Mouse (Mus musculus): ENCODE results near the gene Nelfe. TPM values are rescaled to one million over a fixed set of nuclear protein-coding genes. Genes with fewer than 3 reads are reported as not detected.
A peak's percentile ranks its signal among the peaks of the same experiment; 100 is the strongest.

Gene Nelfe
- total and polyA plus RNA-seq, 3 experiments = 40.4 to 284 (median 86.9) TPM

DNA sequence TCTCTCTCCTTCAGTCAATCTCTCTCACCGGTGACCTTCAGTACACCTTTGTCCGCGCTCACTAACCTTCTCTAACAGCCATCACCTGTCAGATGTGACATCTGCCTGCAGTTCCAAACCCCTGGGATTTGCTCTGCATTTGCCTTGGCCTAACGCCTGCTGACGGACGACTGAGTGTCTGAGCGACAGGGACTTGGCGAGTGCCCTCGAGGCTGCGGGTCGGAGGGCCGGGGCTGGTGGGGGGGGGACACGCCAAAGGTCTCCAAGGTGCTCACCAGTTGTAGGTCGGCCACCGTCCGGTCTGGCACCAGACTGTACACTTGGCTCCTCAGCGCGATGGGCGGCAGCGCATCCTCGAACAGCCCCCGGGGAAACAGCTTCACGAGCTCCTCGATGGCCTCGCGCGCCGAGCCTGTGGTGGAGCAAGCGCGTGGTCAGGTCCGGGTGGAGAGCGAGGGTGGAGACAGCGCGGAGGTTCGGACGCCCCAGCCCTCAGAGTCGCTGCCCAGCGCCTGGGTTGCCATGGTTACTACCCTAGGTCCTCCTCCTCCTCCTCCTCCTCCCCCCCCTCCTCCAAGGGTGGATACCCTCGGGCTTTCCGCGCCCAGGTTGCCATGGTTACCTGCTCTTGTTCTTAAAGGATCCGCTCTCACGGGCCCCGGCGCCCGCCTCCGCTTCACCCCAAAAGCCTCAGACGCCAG is 13.9 kb upstream of the Nelfe start:
- Histone ChIP-seq H3K9me3 (replicated peaks) (no peaks in the 10 kb centered on the region), H3K4me1 (ENCODE audit: insufficient read depth, low read depth, low read length) (peaks cover 54% of the 10 kb centered on the region), H3K4me3 (ENCODE audit: low read depth, low read length) (peak overlapping the region; percentile 97), H3K27me3 (ENCODE audit: insufficient read depth, low read length) (no peaks in the 10 kb centered on the region), H3K36me3 (replicated peaks) (peaks cover 80% of the 10 kb centered on the region)
- peak; percentile 62 for ATAC-seq (ENCODE audit: extremely low read depth, insufficient number of reproducible peaks, low FRiP score, poor library complexity, severe bottlenecking)
- peak; percentile 86 for DNase-seq (ENCODE audit: low spot score)
- no peak for TF ChIP-seq GATA2 (IDR thresholded peaks at IDR 0.05; ENCODE audit: borderline replicate concordance, low read depth, low read length)
- no peak for TF ChIP-seq TAL1 (conservative IDR thresholded peaks at IDR 0.05; ENCODE audit: low read depth, low read length)
- TF ChIP-seq GATA1 (IDR thresholded peaks at IDR 0.05; ENCODE audit: borderline replicate concordance, low read length) = no peak
- no peak for TF ChIP-seq POLR2AphosphoS5 (IDR thresholded peaks at IDR 0.05; ENCODE audit: insufficient replicate concordance, low read depth, low read length)
- TF ChIP-seq CTCF (IDR thresholded peaks at IDR 0.05; ENCODE audit: low read depth, low read length) = no peak

GRCm38 (mm10) chr17:34836856-34837221 is 13.4 kb upstream of the Nelfe start, which contains the start of the genes Stk19 and Dxo:
Stk19 (minus strand) TSS chr17:34836945.
Dxo (plus strand) TSS chr17:34837019.
- H3K36me3 ChIP-seq (replicated peaks) = peaks cover 83% of the 10 kb centered on the region
- H3K4me3 ChIP-seq (ENCODE audit: low read depth, low read length) = peak within 1 kb of the TSS; percentile 97
- DNase-seq (ENCODE audit: low spot score) (peak; percentile 100), ATAC-seq (ENCODE audit: extremely low read depth, insufficient number of reproducible peaks, low FRiP score, poor library complexity, severe bottlenecking) (peak; percentile 96)
- no peaks in the 10 kb centered on the region for H3K27me3 ChIP-seq (ENCODE audit: insufficient read depth, low read length)
- TF ChIP-seq GATA1 (IDR thresholded peaks at IDR 0.05; ENCODE audit: borderline replicate concordance, low read length) (no peak), GATA2 (IDR thresholded peaks at IDR 0.05; ENCODE audit: borderline replicate concordance, low read depth, low read length) (no peak), POLR2AphosphoS5 (IDR thresholded peaks at IDR 0.05; ENCODE audit: insufficient replicate concordance, low read depth, low read length) (no peak), TAL1 (conservative IDR thresholded peaks at IDR 0.05; ENCODE audit: low read depth, low read length) (no peak), CTCF (IDR thresholded peaks at IDR 0.05; ENCODE audit: low read depth, low read length) (no peak)
- no peaks in the 10 kb centered on the region for H3K9me3 ChIP-seq (replicated peaks)
- H3K4me1 ChIP-seq (ENCODE audit: insufficient read depth, low read depth, low read length) = peaks cover 60% of the 10 kb centered on the region

DNA sequence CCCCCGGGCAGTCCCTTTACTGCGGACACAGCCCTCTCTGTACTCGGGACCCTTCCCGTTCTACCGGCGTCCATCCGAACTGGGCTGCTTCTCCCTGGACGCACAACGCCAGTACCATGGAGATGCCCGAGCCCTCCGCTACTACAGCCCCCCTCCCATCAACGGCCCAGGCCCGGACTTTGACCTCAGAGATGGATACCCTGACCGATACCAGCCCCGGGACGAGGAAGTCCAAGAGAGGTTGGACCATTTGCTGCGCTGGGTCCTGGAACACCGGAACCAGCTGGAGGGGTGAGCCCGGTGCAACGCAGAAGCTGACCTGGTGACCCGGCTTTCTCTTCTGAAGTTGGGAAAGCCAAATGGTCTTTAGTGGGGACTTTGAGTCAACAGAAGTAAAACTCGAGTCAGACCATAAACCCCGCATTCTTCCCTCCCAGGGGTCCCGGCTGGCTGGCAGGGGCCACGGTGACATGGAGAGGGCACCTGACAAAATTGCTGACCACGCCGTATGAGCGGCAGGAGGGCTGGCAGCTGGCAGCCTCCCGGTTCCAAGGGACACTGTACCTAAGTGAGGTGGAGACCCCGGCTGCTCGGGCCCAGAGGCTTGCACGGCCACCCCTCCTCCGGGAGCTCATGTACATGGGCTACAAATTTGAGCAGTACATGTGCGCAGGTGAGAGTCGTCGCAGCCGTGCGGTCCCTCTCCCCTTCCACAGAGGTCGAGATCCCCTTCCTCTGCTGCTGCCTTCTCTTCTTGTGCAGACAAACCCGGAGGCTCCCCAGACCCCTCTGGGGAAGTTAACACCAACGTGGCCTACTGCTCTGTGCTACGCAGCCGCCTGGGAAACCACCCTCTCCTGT is 12.5 kb upstream of the Nelfe start:
- peaks cover 83% of the 10 kb centered on the region for H3K36me3 ChIP-seq (replicated peaks)
- no peaks in the 10 kb centered on the region for H3K27me3 ChIP-seq (ENCODE audit: insufficient read depth, low read length)
- TF ChIP-seq POLR2AphosphoS5 (IDR thresholded peaks at IDR 0.05; ENCODE audit: insufficient replicate concordance, low read depth, low read length) = no peak
- no peak for TF ChIP-seq CTCF (IDR thresholded peaks at IDR 0.05; ENCODE audit: low read depth, low read length)
- no peak for TF ChIP-seq GATA2 (IDR thresholded peaks at IDR 0.05; ENCODE audit: borderline replicate concordance, low read depth, low read length)
- TF ChIP-seq GATA1 (IDR thresholded peaks at IDR 0.05; ENCODE audit: borderline replicate concordance, low read length) = no peak
- no peak for TF ChIP-seq TAL1 (conservative IDR thresholded peaks at IDR 0.05; ENCODE audit: low read depth, low read length)
- peaks cover 64% of the 10 kb centered on the region for H3K4me1 ChIP-seq (ENCODE audit: insufficient read depth, low read depth, low read length)
- ATAC-seq (ENCODE audit: extremely low read depth, insufficient number of reproducible peaks, low FRiP score, poor library complexity, severe bottlenecking) (no peak), DNase-seq (ENCODE audit: low spot score) (no peak)
- peak overlapping the region; percentile 97 for H3K4me3 ChIP-seq (ENCODE audit: low read depth, low read length)
- no peaks in the 10 kb centered on the region for H3K9me3 ChIP-seq (replicated peaks)

- peaks cover 83% of the 10 kb centered on the region for H3K36me3 ChIP-seq (replicated peaks)
- H3K9me3 ChIP-seq (replicated peaks) = no peaks in the 10 kb centered on the region
- peak overlapping the region; percentile 43; the same call in 1 of the 2 replicates for H3K4me3 ChIP-seq (ENCODE audit: low read depth, low read length)
Measured at GRCm38 (mm10) chr17:34838785-34839184, 11.4 kb upstream of the Nelfe start.

GRCm38 (mm10) chr17:34840736-34841307 is 9.4 kb upstream of the Nelfe start:
- no peaks in the 10 kb centered on the region for H3K27me3 ChIP-seq (ENCODE audit: insufficient read depth, low read length)
- DNase-seq (ENCODE audit: low spot score) (no peak), ATAC-seq (ENCODE audit: extremely low read depth, insufficient number of reproducible peaks, low FRiP score, poor library complexity, severe bottlenecking) (no peak)
- H3K4me1 ChIP-seq (ENCODE audit: insufficient read depth, low read depth, low read length) = peaks cover 56% of the 10 kb centered on the region
- no peak overlapping the region for H3K4me3 ChIP-seq (ENCODE audit: low read depth, low read length)
- TF ChIP-seq TAL1 (conservative IDR thresholded peaks at IDR 0.05; ENCODE audit: low read depth, low read length) = no peak
- TF ChIP-seq GATA1 (IDR thresholded peaks at IDR 0.05; ENCODE audit: borderline replicate concordance, low read length) = no peak
- TF ChIP-seq CTCF (IDR thresholded peaks at IDR 0.05; ENCODE audit: low read depth, low read length) = no peak
- TF ChIP-seq POLR2AphosphoS5 (IDR thresholded peaks at IDR 0.05; ENCODE audit: insufficient replicate concordance, low read depth, low read length) = no peak
- no peak for TF ChIP-seq GATA2 (IDR thresholded peaks at IDR 0.05; ENCODE audit: borderline replicate concordance, low read depth, low read length)
- H3K9me3 ChIP-seq (replicated peaks) = no peaks in the 10 kb centered on the region
- peaks cover 84% of the 10 kb centered on the region for H3K36me3 ChIP-seq (replicated peaks)

More at GRCm38 (mm10) chr17:34838785-34839184, 11.4 kb upstream of the Nelfe start:
- no peak for TF ChIP-seq CTCF (IDR thresholded peaks at IDR 0.05; ENCODE audit: low read depth, low read length)
- TF ChIP-seq GATA2 (IDR thresholded peaks at IDR 0.05; ENCODE audit: borderline replicate concordance, low read depth, low read length) = no peak
- TF ChIP-seq GATA1 (IDR thresholded peaks at IDR 0.05; ENCODE audit: borderline replicate concordance, low read length) = no peak
- TF ChIP-seq POLR2AphosphoS5 (IDR thresholded peaks at IDR 0.05; ENCODE audit: insufficient replicate concordance, low read depth, low read length) = no peak
- no peak for TF ChIP-seq TAL1 (conservative IDR thresholded peaks at IDR 0.05; ENCODE audit: low read depth, low read length)
- DNase-seq (ENCODE audit: low spot score) (no peak), ATAC-seq (ENCODE audit: extremely low read depth, insufficient number of reproducible peaks, low FRiP score, poor library complexity, severe bottlenecking) (no peak)
- H3K4me1 ChIP-seq (ENCODE audit: insufficient read depth, low read depth, low read length) = peaks cover 64% of the 10 kb centered on the region
- H3K27me3 ChIP-seq (ENCODE audit: insufficient read depth, low read length) = no peaks in the 10 kb centered on the region
